Mouse (Mus musculus) cerebral cortex, adult 2 months (tissue): ENCODE results near the gene Grm3.

Experiments used
- WGBS: fragments of 180-500 bp; shearing (Covaris S2); methylation state at CpG from one replicate; pipeline ENCODE4 v1.1.7; 2018; 5-methylcytosine and 5-hydroxymethylcytosine counted together

The Grm3 gene

GRCm38 (mm10) chr5:9622264-9623094 lies 102.5 kb downstream of the Grm3 start:
- WGBS = 53% methylated on average over 4 of the region's 4 CpGs

GRCm38 (mm10) chr5:9621417-9622067 lies 103.4 kb downstream of the Grm3 start:
- WGBS = 93% methylated on average over 3 of the region's 3 CpGs

- WGBS = 48% methylated on average over 2 of the region's 2 CpGs
Measured at GRCm38 (mm10) chr5:9579021-9579420, 145.9 kb downstream of the Grm3 start.

GRCm38 (mm10) chr5:9578571-9578970 lies 146.4 kb downstream of the Grm3 start:
- WGBS = 31% methylated on average over 2 of the region's 2 CpGs

- 18% methylated on average over 6 of the region's 6 CpGs for WGBS
Measured at GRCm38 (mm10) chr5:9570946-9571345, 154.0 kb downstream of the Grm3 start.

GRCm38 (mm10) chr5:9557706-9558105 lies 167.3 kb downstream of the Grm3 start:
- 48% methylated on average over 3 of the region's 3 CpGs for WGBS

GRCm38 (mm10) chr5:9540822-9541557 lies 184.0 kb downstream of the Grm3 start:
- 12% methylated on average over 8 of the region's 8 CpGs for WGBS

- WGBS = 41% methylated on average over 4 of the region's 4 CpGs
Measured at GRCm38 (mm10) chr5:9525507-9525906, 199.5 kb downstream of the Grm3 start.

GRCm38 (mm10) chr5:9511027-9511426 lies 213.9 kb downstream of the Grm3 start:
- WGBS = 87% methylated on average over 1 of the region's 1 CpGs

- WGBS = 68% methylated on average over 4 of the region's 4 CpGs
Measured at GRCm38 (mm10) chr5:9497235-9497634, 227.7 kb downstream of the Grm3 start.

GRCm38 (mm10) chr5:9495456-9495855 lies 229.5 kb downstream of the Grm3 start:
- 11% methylated on average over 5 of the region's 5 CpGs for WGBS

- WGBS = 83% methylated on average over 3 of the region's 3 CpGs
Measured at GRCm38 (mm10) chr5:9477587-9477986, 247.4 kb downstream of the Grm3 start.

- 85% methylated on average over 2 of the region's 2 CpGs for WGBS
Measured at GRCm38 (mm10) chr5:9453298-9453697, 271.7 kb downstream of the Grm3 start.

- 43% methylated on average over 5 of the region's 5 CpGs for WGBS
Measured at GRCm38 (mm10) chr5:9449570-9449969, 275.4 kb downstream of the Grm3 start.

GRCm38 (mm10) chr5:9448931-9449330 lies 276.0 kb downstream of the Grm3 start:
- 80% methylated on average over 6 of the region's 6 CpGs for WGBS

- 43% methylated on average over 1 of the region's 1 CpGs for WGBS
Measured at GRCm38 (mm10) chr5:9446146-9446545, 278.8 kb downstream of the Grm3 start.
